Mouse (Mus musculus): ENCODE measurements around the gene Lyrm7.

DNA sequence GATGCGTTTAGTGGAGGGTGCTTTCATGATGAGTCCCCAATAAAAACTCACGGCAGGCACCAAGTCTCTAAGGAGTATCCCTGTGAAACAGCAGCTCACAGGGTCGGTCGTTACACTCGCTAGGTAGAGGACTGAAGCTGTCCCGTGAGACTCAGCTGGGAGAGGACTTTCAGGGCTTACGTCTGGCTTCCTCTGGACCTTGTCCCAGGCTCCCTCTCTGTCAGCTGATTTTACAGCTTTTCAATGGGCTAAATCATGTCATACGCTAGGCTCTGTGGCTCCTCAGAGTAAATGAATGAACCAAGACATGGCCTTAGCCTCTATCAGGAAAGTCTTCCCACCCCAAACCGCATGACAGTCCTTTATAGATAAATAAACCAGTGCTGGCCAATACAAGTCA lies 33.9 kb upstream of the Lyrm7 start:
- no peak for TF ChIP-seq CTCF (IDR thresholded peaks at IDR 0.05; ENCODE audit: extremely low read depth, insufficient read depth, insufficient read length, insufficient replicate concordance)
- TF ChIP-seq POLR2A (IDR thresholded peaks at IDR 0.05; ENCODE audit: low read depth, low read length), result no peak

All from spleen, adult 2 months (tissue).